Mouse (Mus musculus) hindbrain, embryonic 16.5 days (tissue): ENCODE results near the gene Gm45521. TPM values are rescaled to one million over a fixed set of nuclear protein-coding genes. Genes with fewer than 3 reads are reported as not detected.

Experiments
- ATAC-seq: fragments of 200-750 bp; cut with Nextera tagmentation; 2 replicates; pipeline ENCODE4 v1.8.0; 2017; ENCODE audit warnings: moderate TSS enrichment, moderate library complexity
- H3K27ac ChIP-seq: fragments of 300-500 bp; sonication (generic); 2 replicates; pipeline ENCODE4 v1.5.1; 2014; ENCODE audit warnings: low read depth, mild to moderate bottlenecking, control low read depth, low read length, moderate library complexity
- H3K27me3 ChIP-seq: fragments of 300-500 bp; sonication (generic); replicated peaks from 2 replicates; pipeline ENCODE4 v1.6.1; 2014; ENCODE audit warnings: low read length; ENCODE audit not compliant: control insufficient read depth, insufficient read depth
- H3K36me3 ChIP-seq: fragments of 300-500 bp; sonication (generic); 2 replicates; pipeline ENCODE4 v1.6.1; 2014; ENCODE audit warnings: mild to moderate bottlenecking, low read length, moderate library complexity, mixed read lengths; ENCODE audit not compliant: control insufficient read depth, insufficient read depth
- H3K4me1 ChIP-seq: fragments of 300-500 bp; sonication (generic); 2 replicates; pipeline ENCODE4 v1.6.1; 2014; ENCODE audit warnings: low read depth, low read length; ENCODE audit not compliant: control insufficient read depth, insufficient read depth
- H3K4me2 ChIP-seq: fragments of 300-500 bp; sonication (generic); 2 replicates; pipeline ENCODE4 v1.6.1; 2014; ENCODE audit warnings: mild to moderate bottlenecking, low read length, control low read depth, moderate library complexity
- H3K4me3 ChIP-seq: fragments of 300-500 bp; sonication (generic); 2 replicates; pipeline ENCODE4 v1.5.1; 2014; ENCODE audit warnings: mild to moderate bottlenecking, low read length, control low read depth, moderate library complexity
- H3K9ac ChIP-seq: fragments of 300-500 bp; sonication (generic); 2 replicates; pipeline ENCODE4 v1.6.1; 2014; ENCODE audit warnings: low read depth, mild to moderate bottlenecking, control low read depth, low read length, moderate library complexity
- H3K9me3 ChIP-seq: fragments of 300-500 bp; sonication (generic); 2 replicates; pipeline ENCODE4 v1.6.1; 2014; ENCODE audit warnings: mild to moderate bottlenecking, low read length, moderate library complexity; ENCODE audit not compliant: control insufficient read depth
- WGBS: fragments of 180-500 bp; shearing (Covaris S2); extraction: QIAGEN DNeasy Blood & Tissue Kit; methylation state at CpG from one replicate; pipeline ENCODE4 v1.1.7; 2014; 5-methylcytosine and 5-hydroxymethylcytosine counted together
- polyA plus RNA-seq: library from polyadenylated mRNA; unstranded; fragments of >200 nt; fragmentation: Nextera tagmentation; extraction: Ambion mirVana; gene quantifications from 2 replicates; pipeline ENCODE4 v1.2.1, GENCODE M21; 2015

The Gm45521 gene
- 0.40 TPM in 1 of 2 replicates, not detected in the other for polyA plus RNA-seq

GRCm38 (mm10) chr14:7957049-7957448 lies at the start of gene Gm45521:
Gene Gm45521, plus strand, starts transcription at chr14:7957288.
- H3K9me3 ChIP-seq: no peaks in the 10 kb centered on the region
- no peak within 1 kb of the TSS for H3K9ac ChIP-seq
- peak; percentile 35; the same call in 1 of the 2 replicates for ATAC-seq
- no peak within 1 kb of the TSS for H3K4me2 ChIP-seq
- no peaks in the 10 kb centered on the region for H3K27me3 ChIP-seq
- no peak within 1 kb of the TSS for H3K27ac ChIP-seq
- 47% methylated on average over 9 of the region's 9 CpGs for WGBS
- no peaks in the 10 kb centered on the region for H3K4me1 ChIP-seq
- H3K36me3 ChIP-seq: no peaks in the 10 kb centered on the region
- no peak within 1 kb of the TSS for H3K4me3 ChIP-seq

GRCm38 (mm10) chr14:7909472-7909871 lies 47.6 kb upstream of the Gm45521 start:
- Histone ChIP-seq H3K27ac (no peak overlapping the region), H3K36me3 (peaks cover 22% of the 10 kb centered on the region), H3K9ac (no peak overlapping the region), H3K27me3 (no peaks in the 10 kb centered on the region), H3K9me3 (no peaks in the 10 kb centered on the region), H3K4me1 (no peaks in the 10 kb centered on the region), H3K4me2 (no peak overlapping the region), H3K4me3 (no peak overlapping the region)
- no peak for ATAC-seq
- 79% methylated on average over 10 of the region's 10 CpGs for WGBS

GRCm38 (mm10) chr14:7913842-7914241 lies 43.2 kb upstream of the Gm45521 start:
- ATAC-seq: no peak

GRCm38 (mm10) chr14:7914461-7914860 lies 42.6 kb upstream of the Gm45521 start:
- H3K9ac ChIP-seq: no peak overlapping the region
- no peak overlapping the region for H3K4me2 ChIP-seq
- H3K4me3 ChIP-seq: no peak overlapping the region
- no peaks in the 10 kb centered on the region for H3K4me1 ChIP-seq
- 85% methylated on average over 4 of the region's 4 CpGs for WGBS
- ATAC-seq: no peak
- H3K36me3 ChIP-seq: peaks cover 30% of the 10 kb centered on the region
- H3K27me3 ChIP-seq: no peaks in the 10 kb centered on the region
- H3K27ac ChIP-seq: no peak overlapping the region
- no peaks in the 10 kb centered on the region for H3K9me3 ChIP-seq

More at GRCm38 (mm10) chr14:7913842-7914241, 43.2 kb upstream of the Gm45521 start:
- WGBS: 69% methylated on average over 7 of the region's 7 CpGs
- Histone ChIP-seq H3K9me3 (no peaks in the 10 kb centered on the region), H3K36me3 (peaks cover 26% of the 10 kb centered on the region), H3K9ac (no peak overlapping the region), H3K4me3 (no peak overlapping the region), H3K4me1 (no peaks in the 10 kb centered on the region), H3K27me3 (no peaks in the 10 kb centered on the region), H3K27ac (no peak overlapping the region), H3K4me2 (no peak overlapping the region)

- peaks cover 35% of the 10 kb centered on the region for H3K36me3 ChIP-seq
- no peaks in the 10 kb centered on the region for H3K4me1 ChIP-seq
- H3K4me2 ChIP-seq: no peak overlapping the region
- ATAC-seq: no peak
- H3K9ac ChIP-seq: no peak overlapping the region
- no peak overlapping the region for H3K27ac ChIP-seq
- WGBS: 77% methylated on average over 6 of the region's 6 CpGs
- no peaks in the 10 kb centered on the region for H3K27me3 ChIP-seq
- H3K4me3 ChIP-seq: no peak overlapping the region
- no peaks in the 10 kb centered on the region for H3K9me3 ChIP-seq
Measured at GRCm38 (mm10) chr14:7918150-7918991, 38.7 kb upstream of the Gm45521 start.

GRCm38 (mm10) chr14:7919309-7919708 lies 37.8 kb upstream of the Gm45521 start:
- no peak for ATAC-seq
- Histone ChIP-seq H3K36me3 (peaks cover 43% of the 10 kb centered on the region), H3K4me2 (no peak overlapping the region), H3K9ac (no peak overlapping the region), H3K4me3 (no peak overlapping the region), H3K27ac (no peak overlapping the region), H3K27me3 (no peaks in the 10 kb centered on the region), H3K4me1 (no peaks in the 10 kb centered on the region), H3K9me3 (no peaks in the 10 kb centered on the region)
- 94% methylated on average over 5 of the region's 5 CpGs for WGBS

GRCm38 (mm10) chr14:7919921-7920320 lies 37.2 kb upstream of the Gm45521 start:
- peaks cover 42% of the 10 kb centered on the region for H3K36me3 ChIP-seq
- ATAC-seq: no peak
- no peak overlapping the region for H3K4me3 ChIP-seq
- no peaks in the 10 kb centered on the region for H3K27me3 ChIP-seq
- H3K4me1 ChIP-seq: no peaks in the 10 kb centered on the region
- no peak overlapping the region for H3K9ac ChIP-seq
- no peaks in the 10 kb centered on the region for H3K9me3 ChIP-seq
- no peak overlapping the region for H3K4me2 ChIP-seq
- WGBS: 77% methylated on average over 4 of the region's 4 CpGs
- no peak overlapping the region for H3K27ac ChIP-seq

GRCm38 (mm10) chr14:7921459-7921858 lies 35.6 kb upstream of the Gm45521 start:
- H3K36me3 ChIP-seq: peaks cover 36% of the 10 kb centered on the region
- no peak for ATAC-seq
- H3K9me3 ChIP-seq: no peaks in the 10 kb centered on the region
- WGBS: 94% methylated on average over 5 of the region's 5 CpGs
- H3K4me1 ChIP-seq: no peaks in the 10 kb centered on the region
- no peak overlapping the region for H3K4me3 ChIP-seq
- no peak overlapping the region for H3K27ac ChIP-seq
- H3K9ac ChIP-seq: no peak overlapping the region
- no peak overlapping the region for H3K4me2 ChIP-seq
- H3K27me3 ChIP-seq: no peaks in the 10 kb centered on the region

- H3K27ac ChIP-seq: no peak overlapping the region
- no peak overlapping the region for H3K9ac ChIP-seq
- ATAC-seq: no peak
- no peaks in the 10 kb centered on the region for H3K4me1 ChIP-seq
- H3K4me3 ChIP-seq: no peak overlapping the region
- no peaks in the 10 kb centered on the region for H3K9me3 ChIP-seq
- no peak overlapping the region for H3K4me2 ChIP-seq
- H3K36me3 ChIP-seq: peaks cover 41% of the 10 kb centered on the region
- H3K27me3 ChIP-seq: no peaks in the 10 kb centered on the region
Measured at GRCm38 (mm10) chr14:7923635-7924034, 33.5 kb upstream of the Gm45521 start.
